Mouse (Mus musculus): ENCODE data around the gene Btnl2.

DNA sequence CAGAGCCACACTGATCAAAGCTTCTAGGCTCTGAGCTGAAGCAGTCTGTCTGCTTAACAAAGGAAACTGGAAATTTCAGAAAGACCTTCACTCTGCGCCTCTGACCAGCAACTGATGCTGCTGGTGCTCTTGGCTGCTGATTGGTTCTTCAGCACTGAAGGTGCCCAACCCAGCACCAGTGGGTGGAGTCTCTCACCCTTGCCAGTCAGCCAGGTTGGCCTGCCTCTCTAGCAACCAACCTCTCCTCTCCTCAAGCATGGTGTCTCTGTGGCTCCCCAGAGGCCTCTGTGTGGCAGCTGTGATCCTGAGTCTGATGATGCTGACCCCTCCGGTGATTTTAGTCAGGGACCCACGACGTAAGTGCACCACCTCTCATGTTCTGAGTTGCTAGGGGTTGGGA, 29.2 kb upstream of the Btnl2 start, which contains the start of gene H2-Eb2:
- no peak for TF ChIP-seq TAL1 (IDR thresholded peaks at IDR 0.05; ENCODE audit: low read length)
- TF ChIP-seq GATA1 (IDR thresholded peaks at IDR 0.05; ENCODE audit: low read length), result no peak

Data from erythroblast, embryonic 14.5 days (primary cell).